Mouse (Mus musculus) right cerebral cortex, postnatal 36 days (tissue): ENCODE data around the gene Apob.
A peak's percentile ranks its signal among the peaks of the same experiment; 100 is the strongest.

Experiments
- DNase-seq, 2 experiments: peaks; one replicate each; pipeline ENCODE4 v3.0.0; 2022; ENCODE audit warnings: low spot score in 2 of 2, mixed read lengths in 1 of 2

Apob gene

DNA sequence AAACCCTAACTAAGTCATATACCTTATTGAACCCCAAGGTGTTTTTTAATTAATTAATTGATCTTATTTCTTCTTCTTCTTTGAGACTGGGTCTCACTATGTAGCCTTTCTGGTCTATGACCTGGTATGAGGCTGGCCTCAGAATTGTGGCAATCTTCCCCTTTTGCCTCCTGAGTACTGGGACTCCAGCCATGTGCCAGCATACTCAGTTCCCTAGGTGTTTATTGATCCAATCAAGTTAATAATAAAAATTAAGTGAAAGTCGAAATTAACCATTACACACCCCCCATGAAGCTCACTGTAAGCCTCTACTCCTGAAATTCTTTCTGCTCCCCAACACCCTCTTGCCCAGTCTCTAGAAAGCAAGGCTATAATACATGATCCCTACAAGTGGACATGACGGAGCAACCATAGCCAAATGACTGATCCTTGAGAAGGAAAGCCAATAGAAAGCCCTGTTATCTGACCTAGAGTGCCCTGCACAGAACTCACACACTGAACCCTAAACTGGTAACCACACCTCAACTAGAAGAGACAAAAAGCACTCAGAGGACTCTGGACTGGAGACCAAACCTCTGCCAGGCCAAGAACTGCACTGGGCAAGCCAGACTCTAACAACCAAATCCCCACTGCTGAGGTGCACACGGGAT lies 60.8 kb downstream of the Apob start:
- no peak for DNase-seq

DNA sequence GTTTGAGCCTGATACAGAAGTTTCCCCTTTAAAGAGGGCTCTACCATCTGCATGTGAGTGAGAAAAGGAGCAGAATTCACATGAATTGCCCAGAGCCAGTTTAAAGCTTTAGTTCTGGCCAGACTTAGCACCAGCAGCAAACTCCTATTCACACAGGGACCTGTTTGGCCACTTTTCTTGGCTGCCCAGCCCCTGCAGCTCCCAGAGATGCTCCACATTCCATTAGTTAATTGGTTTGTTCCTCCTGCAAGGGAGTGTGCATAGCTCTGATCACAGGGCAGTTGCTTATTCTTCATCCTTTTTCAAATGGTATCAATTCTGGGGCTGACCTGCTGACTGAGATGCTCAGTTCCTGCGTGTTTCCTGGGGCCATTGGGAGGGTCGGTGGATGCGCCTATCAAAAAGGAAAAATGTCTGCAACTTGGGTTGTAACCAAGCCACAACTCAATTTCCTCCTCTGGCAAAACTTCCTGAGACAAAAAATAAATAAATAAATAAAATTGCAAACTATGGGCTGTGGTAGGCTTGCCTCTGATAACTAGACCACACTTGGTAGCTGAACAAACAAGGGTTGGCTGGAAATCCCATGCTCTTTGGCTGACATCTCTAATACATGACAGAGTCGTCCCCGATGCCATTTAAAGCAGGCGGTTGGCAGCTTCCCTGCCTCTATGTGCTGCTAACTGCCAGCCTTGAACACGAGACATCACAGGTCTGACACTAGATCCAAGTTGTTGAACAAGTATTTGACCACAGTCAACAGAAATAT lies 65.4 kb downstream of the Apob start:
- no peak for DNase-seq

DNA sequence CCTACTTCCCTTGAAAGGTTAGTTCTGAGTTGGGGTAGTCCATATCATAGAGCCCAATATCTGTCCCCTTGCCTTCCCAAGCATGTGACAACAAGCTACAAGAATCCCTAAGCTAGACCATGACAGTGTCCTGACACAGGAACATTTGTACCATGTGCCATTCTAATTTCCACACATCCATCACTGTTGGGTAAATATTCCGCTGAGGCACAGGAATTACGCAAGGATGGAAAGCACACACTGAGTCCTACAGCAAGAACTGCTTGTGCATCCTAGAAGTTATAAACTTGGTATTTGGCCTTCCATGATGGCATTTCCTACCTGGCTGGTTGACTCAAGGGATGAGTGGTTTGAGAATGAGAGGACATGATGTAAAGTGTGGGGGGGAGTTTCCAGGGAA lies 69.6 kb downstream of the Apob start:
- DNase-seq: no peak

DNA sequence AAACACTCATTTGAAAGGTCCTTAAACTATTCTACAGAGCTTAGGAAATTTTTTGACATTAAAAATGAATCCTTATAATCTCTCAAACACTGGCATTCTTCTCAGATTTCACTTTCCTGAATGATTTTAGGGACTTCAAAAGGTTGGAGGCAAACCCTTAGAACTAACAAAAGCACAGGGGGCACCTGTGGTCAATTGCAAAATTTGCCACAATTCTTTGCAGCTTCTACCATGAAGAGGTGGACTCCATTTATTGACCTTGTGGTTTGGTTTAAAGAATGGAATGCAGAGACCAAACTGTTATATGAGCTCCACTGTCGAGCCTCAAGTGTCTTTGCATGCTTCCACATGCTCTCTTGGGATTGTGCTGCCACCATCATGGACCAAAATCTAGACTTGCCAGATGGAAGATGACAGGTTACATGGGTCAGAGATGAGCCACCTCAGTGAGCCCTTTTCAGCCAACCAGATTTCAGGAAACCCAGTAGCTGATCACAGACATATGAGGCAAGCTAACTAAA lies 70.4 kb downstream of the Apob start:
- no peak for DNase-seq

DNA sequence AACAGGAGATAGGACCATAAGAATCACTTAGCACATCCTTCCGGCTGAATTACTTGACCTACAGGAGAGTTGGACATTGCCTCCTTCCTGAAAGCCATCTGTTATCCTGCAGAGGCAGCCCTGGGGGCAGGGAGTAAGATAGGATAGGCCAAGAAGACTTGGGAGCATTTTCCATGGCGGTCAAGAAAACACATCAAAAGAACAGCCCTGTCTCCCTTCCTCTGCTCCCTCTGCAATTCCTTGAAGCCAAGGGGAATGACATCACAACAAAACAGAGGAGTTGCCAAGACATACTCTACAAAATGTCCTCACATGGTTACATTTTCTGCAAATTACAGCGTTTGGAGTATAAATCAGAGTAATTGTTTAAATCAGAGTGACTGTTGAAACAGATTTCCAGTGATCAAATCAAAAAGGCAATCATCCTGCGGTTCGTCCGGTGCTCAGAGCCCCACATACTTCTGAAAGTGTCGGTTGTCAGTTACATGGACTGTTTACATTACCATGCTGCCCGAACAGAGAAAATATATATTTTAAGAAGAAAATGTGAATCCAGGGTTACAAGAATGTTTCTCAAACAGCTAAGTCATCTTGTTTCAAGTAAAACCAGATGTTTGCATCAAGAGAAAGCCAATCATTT lies 78.7 kb downstream of the Apob start:
- DNase-seq: no peak

DNA sequence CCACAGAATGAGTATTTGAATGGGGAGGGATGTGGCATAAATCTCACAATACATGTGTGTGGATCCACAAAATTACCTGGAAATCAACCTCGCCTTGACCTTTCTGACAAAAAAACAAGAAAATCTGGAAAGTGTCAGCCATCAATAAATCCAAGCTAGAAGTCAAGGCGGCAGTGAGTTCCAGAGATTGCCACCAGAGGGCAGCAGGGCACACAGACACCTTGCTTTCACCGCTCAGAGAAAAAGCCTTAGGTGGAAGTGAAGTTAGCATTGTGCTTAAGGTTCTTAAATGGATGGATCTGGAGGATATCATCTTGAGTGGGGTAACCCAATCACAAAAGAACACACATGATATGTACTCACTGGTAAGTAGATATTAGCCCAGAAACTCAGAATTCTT lies 82.1 kb downstream of the Apob start:
- peak; percentile 36 to 52 for DNase-seq

DNA sequence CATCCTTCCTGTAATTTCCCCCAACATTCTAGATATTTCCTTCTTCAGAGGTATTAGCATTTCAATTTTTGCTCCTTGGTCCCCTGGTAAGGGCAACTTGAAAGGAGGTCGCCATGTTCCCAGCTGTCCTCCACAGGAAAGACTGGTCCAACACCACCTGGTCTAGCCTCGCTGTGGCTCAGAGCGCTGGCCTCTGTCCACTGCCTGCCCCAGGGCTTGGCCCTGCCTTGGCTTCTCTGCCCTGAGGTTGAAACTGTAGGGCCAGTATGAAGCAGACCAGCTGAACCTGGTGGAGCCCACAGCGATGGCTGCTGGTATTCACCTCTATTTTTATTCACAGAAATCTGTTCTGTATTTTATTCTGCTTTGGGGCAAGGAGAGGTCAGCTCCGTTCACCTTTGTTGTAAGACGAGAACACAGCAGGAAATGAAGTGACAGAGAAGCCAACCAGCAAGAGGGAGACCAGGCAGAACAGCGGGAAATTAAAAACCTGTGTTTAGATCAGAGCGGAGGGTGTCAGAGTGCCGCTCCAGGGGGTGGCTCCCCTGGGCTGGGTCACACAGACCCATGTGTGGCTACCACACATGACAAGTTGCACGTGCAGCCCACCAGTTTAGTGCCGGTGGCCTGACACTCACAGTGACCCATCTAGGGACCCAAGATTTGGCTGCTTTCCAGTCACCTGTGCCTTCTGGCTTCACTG lies 86.1 kb downstream of the Apob start:
- DNase-seq: no peak
